Mouse (Mus musculus) embryonic stem cell, embryonic (primary cell): ENCODE data around the gene Acaa1a.

Source experiments
- CTCF ChIA-PET, 4 experiments: fragments of 300-600 bp in 2 of 4; fragments of 350-600 bp in 2 of 4; sonication (Branson Sonifier 250); formaldehyde crosslinking; loops; one replicate each; lab custom pipeline; 2022; ENCODE audit warnings: inconsistent platforms in 2 of 4; lab: Charles Lee
- POLR2A ChIA-PET, 4 experiments: fragments of 300-600 bp in 2 of 4; fragments of 350-600 bp in 2 of 4; sonication (Branson Sonifier 250); formaldehyde crosslinking; loops; one replicate each; lab custom pipeline; 2022; ENCODE audit warnings: antibody characterized with exemption in 4 of 4, inconsistent platforms in 1 of 4; lab: Charles Lee

The Acaa1a gene

DNA sequence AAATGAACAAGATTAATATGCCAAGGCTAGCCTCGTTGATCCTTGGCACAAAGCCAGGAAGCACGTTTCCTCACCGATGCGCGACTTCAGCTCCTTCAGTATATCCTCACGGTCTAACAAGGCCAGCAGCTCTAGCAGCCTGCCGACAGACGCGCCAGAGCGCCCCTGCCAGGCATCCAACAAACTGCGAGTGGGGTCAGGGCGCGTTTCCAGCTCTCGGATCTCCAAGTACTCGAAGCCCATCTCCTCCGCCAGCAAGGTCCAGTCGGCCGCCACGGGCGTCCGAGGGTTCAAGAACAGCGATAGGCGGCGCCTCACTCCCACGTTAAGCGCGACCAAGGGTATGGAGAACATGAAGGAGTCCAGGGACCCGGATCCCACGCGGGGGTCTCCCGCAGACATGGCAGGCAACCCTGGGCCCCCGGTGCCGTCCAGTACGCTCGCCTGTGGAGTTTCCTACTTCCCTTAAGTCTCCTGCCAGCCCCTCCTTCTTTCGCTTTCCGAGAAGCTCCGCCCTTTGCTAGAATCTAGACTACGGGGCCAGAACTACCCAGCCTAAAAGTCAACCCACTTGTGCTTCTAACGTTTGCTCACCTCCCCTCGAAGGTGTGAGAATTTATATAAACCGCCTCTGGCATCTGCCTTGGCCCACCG is at the start of gene Acaa1a:
Gene Acaa1a (plus strand): TSS at position 119 of the 654 bp plus-strand sequence.
- CTCF ChIA-PET: interaction anchor here in 3 of 4 experiments (0.7 to 4.6 kb wide), 9 partner anchors 9 to 232 kb away, joined by 3 to 24 read pairs (median 3); partner anchors contain the start of gene Oxsr1 (in 2 of the 3)
- POLR2A ChIA-PET: interaction anchor here in 3 of 4 experiments (0.6 to 4.2 kb wide), 27 partner anchors 9 to 237 kb away, joined by 3 to 158 read pairs (median 8); partner anchors contain the start of genes Acvr2b (in 3 of the 3), Oxsr1 (in 3 of the 3), Acaa1b (in 2 of the 3) and Dlec1 (in 1 of the 3)

DNA sequence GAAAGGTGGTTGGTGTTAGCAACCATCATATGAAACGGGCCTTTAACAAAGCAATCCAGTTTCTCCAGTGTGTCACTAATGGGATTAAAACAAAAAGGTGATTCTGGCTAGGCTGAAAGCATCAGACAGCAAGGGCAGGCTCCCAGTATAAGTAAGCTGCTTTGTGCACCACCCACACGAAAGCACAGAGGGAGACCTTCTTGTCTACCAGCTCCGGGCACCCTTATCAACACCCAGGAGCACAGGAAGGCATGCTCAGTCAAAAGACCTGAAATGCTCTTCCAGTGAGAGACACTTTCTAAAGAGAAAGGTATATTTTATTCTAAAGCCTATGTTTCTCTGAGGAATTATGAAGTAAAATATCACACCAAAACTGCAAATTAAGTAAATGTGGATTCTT is 48.7 kb upstream of the Acaa1a start:
- ChIA-PET CTCF (no interaction called here), POLR2A (interaction anchor here in 1 of 4 experiments (1.5 kb wide), 1 partner anchor 17 kb away, joined by 4 read pairs; no protein-coding TSS in a partner anchor)

DNA sequence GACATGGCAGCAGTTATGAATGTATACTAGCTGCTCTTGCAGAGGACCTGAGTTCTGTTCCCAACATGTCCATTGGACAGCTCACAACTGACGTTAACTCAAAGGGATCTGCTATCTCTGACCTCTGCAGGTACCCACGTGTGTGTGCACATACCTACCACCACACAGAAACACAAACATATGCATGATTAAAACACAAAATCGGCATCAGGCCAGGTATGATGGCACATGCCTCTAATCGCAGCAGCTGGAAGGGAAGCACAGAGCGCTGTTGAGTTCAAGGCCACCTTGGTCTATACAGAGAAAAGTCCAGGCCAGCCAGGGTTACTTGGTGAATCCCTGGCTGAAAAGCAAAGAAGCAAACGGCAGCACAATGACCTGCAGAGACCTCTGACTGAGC is 41.8 kb upstream of the Acaa1a start:
- CTCF ChIA-PET: no interaction called here

DNA sequence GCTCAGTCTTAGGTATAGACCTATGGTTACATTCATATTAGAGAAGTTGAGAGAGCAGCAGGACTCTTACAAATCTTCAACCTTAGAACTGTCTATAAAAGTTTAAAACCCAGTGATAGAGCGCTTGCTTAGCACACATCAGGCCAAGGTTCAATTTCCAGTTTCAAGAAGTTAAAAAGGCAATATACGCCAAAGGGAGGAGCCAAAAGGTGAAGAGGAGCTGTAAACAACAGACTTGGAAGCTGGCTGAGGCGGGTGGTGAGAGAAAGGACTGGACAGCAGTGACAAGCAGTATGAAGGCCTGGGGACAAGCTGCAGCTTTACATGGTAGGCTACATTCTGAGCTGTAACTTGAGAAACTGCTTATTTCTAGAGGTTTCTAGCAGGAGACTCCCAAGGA is 40.9 kb upstream of the Acaa1a start:
- CTCF ChIA-PET: interaction anchor here in 1 of 4 experiments (0.7 kb wide), 1 partner anchor 57 kb away, joined by 6 read pairs; no protein-coding TSS in a partner anchor
- POLR2A ChIA-PET: interaction anchor here (0.7 to 3.3 kb wide), 9 partner anchors 9 to 24 kb away, joined by 3 to 15 read pairs (median 3); no protein-coding TSS in a partner anchor

More for the DNA sequence above, 41.8 kb upstream of the Acaa1a start:
- POLR2A ChIA-PET: interaction anchor here in 3 of 4 experiments (0.5 to 3.3 kb wide), 11 partner anchors 8 to 77 kb away, joined by 3 to 15 read pairs (median 4); no protein-coding TSS in a partner anchor

DNA sequence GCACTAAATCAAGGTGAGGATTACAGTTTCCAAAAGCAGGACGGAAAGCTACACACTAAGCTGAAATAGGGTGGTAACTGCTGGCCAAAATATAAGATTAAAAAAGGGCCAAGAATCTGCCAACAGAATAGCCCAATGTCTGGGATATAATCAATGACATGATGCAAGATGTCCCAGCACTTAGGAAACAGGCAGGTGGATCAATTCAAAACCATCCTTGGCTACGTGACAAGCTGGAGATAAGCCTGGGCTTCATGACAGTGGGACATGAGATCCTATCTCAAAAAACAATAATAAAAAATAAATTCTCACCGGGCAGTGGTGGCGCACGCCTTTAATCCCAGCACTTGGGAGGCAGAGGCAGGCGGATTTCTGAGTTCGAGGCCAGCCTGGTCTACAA is 33.6 kb upstream of the Acaa1a start:
- POLR2A ChIA-PET: interaction anchor here (0.6 to 3.1 kb wide), 12 partner anchors 9 to 697 kb away, joined by 3 to 26 read pairs (median 7); partner anchors contain the start of genes Myd88 (in 1 of the 4) and Oxsr1 (in 1 of the 4)
- CTCF ChIA-PET: interaction anchor here in 2 of 4 experiments (0.5 to 0.7 kb wide), 2 partner anchors 46 to 125 kb away, joined by 3 to 4 read pairs; no protein-coding TSS in a partner anchor

GRCm38 (mm10) chr9:119309067-119309466 is 30.4 kb upstream of the Acaa1a start:
- ChIA-PET POLR2A (interaction anchor here in 1 of 4 experiments (1.1 to 2.1 kb wide), 2 partner anchors 12 kb away, joined by 4 to 7 read pairs; no protein-coding TSS in a partner anchor), CTCF (interaction anchor here in 1 of 4 experiments (1.2 to 1.4 kb wide), 2 partner anchors 13 to 43 kb away, joined by 4 to 5 read pairs; partner anchors contain the start of gene Oxsr1)

DNA sequence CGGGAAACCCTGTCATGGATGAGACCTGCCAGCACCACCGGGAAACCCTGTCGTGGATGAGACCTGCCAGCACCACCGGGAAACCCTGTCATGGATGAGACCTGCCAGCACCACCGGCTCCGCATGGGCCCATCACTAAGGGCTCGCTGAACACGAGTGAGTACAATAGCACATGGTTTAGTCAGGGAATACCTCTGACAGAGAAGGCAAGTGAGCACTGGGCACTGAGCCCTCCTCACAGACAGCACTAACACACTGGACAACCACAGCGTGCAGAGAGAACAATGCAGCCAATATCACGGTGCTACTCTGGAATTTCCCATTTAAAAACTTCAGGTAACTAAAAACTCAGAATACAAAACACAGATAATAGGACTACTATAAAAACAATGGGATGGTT is 26.4 kb upstream of the Acaa1a start:
- CTCF ChIA-PET: interaction anchor here in 2 of 4 experiments (0.6 to 0.7 kb wide), 3 partner anchors 89 to 551 kb away, joined by 4 to 6 read pairs (median 4); partner anchors contain the start of gene Acvr2b (in 1 of the 2)
- POLR2A ChIA-PET: interaction anchor here (0.6 to 3.1 kb wide), 10 partner anchors 9 to 1331 kb away, joined by 3 to 33 read pairs (median 4); partner anchors contain the start of genes Oxsr1 (in 2 of the 4) and Myd88 (in 1 of the 4)

DNA sequence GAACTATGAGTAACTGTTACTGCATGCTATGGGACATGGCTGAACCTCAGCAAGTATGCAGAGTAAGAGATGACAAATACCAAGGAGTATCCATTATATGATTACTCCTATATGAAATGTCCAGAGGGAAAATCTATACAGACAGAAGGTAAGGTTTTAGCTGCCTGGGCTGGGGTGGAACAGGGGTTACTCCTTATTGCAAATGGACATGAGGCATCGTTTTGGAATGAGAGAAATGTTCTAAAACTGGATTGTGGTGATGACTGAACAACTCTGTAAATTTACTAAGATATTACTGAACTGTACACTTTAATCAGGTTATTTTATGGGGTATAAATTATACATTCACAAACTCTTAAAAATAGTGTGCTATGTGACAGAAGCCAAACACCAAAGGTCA is 20.6 kb upstream of the Acaa1a start:
- ChIA-PET POLR2A (interaction anchor here in 1 of 4 experiments (1.4 to 2.9 kb wide), 3 partner anchors 8 to 20 kb away, joined by 3 to 17 read pairs (median 4); no protein-coding TSS in a partner anchor), CTCF (interaction anchor here in 1 of 4 experiments (2.7 kb wide), 1 partner anchor 33 kb away, joined by 13 read pairs; no protein-coding TSS in a partner anchor)

DNA sequence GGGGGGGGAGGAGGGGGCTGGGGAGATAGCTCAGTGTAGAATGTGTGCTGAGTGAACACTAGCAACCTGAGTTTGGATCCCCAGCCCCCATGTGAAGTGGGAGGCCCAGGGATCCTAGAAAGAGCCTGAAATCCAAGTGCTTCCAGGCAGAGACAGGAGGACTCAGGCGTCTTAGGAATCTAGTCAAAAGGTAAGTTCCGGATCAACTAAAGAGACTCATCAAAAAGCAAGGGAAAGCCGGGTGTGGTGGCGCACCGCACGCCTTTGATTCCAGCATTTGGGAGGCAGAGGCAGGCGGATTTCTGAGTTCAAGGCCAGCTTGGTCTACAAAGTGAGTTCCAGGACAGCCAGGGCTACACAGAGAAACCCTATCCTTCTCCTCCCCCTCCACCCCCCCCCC is 19.0 kb upstream of the Acaa1a start:
- ChIA-PET CTCF (interaction anchor here in 2 of 4 experiments (0.6 to 2.7 kb wide), 4 partner anchors 31 to 504 kb away, joined by 3 to 14 read pairs (median 9); no protein-coding TSS in a partner anchor), POLR2A (interaction anchor here in 3 of 4 experiments (0.6 to 5.9 kb wide), 66 partner anchors 8 to 814 kb away, joined by 3 to 158 read pairs (median 4); partner anchors contain the start of genes Acaa1a (in 3 of the 3), Acvr2b (in 3 of the 3), Myd88 (in 3 of the 3) and Dlec1 (in 1 of the 3))

GRCm38 (mm10) chr9:119320946-119321345 is 18.5 kb upstream of the Acaa1a start:
- CTCF ChIA-PET: interaction anchor here in 2 of 4 experiments (0.6 to 2.7 kb wide), 5 partner anchors 20 to 832 kb away, joined by 5 to 15 read pairs (median 13); partner anchors contain the start of genes Acaa1a (in 1 of the 2) and Myd88 (in 1 of the 2)

DNA sequence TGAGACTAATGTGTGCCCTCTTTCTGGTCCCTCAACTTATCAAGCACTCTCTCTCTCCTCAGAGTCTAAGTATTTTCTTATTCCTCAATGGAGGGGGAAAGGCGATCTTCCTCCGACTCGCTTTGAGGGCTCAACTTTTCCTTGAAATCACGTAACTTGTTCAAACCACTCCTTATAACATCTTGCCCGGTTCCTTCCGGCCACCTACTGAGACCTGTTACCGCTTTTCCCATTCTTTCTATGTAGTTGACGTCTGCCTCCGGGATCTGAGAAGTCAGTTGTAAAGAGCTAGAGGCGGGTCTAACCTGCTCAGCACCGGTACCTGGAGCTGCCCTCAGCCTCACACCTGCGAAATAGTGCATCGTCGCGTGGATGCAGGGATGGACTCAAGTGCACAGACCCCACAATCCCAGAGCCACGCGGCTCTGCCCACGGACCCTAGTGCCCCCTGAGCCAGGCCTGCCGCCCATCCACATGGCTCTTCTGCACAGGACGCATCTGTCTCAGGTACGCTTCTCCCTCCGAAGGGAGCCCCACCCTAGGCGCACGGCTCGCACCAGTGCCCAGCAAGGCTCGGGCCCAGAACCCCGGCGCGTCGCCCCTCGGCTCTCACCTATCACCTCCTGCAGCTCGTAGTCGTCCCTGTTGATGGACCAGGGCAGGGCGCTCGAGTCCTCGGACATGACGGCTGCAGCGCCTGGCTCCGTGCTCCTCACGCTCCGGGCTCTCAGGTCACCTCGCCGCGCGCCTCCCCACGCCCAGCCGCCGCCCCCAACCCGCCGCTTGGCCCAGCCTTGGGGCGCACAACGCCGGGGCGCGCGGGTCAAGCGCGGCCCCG is 17.9 kb upstream of the Acaa1a start:
- CTCF ChIA-PET: interaction anchor here in 3 of 4 experiments (0.5 to 2.7 kb wide), 5 partner anchors 19 to 833 kb away, joined by 3 to 15 read pairs (median 6); partner anchors contain the start of genes Acaa1a (in 1 of the 3) and Myd88 (in 1 of the 3)
- POLR2A ChIA-PET: interaction anchor here (0.7 to 5.9 kb wide), 87 partner anchors 8 to 972 kb away, joined by 3 to 158 read pairs (median 5); partner anchors contain the start of genes Myd88 (in 4 of the 4), Acaa1a (in 3 of the 4), Acvr2b (in 3 of the 4) and Exog (in 2 of the 4)

More at GRCm38 (mm10) chr9:119320946-119321345, 18.5 kb upstream of the Acaa1a start:
- POLR2A ChIA-PET: interaction anchor here (0.6 to 5.9 kb wide), 73 partner anchors 7 to 815 kb away, joined by 3 to 158 read pairs (median 4); partner anchors contain the start of genes Myd88 (in 4 of the 4), Acaa1a (in 3 of the 4), Acvr2b (in 3 of the 4) and Dlec1 (in 1 of the 4)

DNA sequence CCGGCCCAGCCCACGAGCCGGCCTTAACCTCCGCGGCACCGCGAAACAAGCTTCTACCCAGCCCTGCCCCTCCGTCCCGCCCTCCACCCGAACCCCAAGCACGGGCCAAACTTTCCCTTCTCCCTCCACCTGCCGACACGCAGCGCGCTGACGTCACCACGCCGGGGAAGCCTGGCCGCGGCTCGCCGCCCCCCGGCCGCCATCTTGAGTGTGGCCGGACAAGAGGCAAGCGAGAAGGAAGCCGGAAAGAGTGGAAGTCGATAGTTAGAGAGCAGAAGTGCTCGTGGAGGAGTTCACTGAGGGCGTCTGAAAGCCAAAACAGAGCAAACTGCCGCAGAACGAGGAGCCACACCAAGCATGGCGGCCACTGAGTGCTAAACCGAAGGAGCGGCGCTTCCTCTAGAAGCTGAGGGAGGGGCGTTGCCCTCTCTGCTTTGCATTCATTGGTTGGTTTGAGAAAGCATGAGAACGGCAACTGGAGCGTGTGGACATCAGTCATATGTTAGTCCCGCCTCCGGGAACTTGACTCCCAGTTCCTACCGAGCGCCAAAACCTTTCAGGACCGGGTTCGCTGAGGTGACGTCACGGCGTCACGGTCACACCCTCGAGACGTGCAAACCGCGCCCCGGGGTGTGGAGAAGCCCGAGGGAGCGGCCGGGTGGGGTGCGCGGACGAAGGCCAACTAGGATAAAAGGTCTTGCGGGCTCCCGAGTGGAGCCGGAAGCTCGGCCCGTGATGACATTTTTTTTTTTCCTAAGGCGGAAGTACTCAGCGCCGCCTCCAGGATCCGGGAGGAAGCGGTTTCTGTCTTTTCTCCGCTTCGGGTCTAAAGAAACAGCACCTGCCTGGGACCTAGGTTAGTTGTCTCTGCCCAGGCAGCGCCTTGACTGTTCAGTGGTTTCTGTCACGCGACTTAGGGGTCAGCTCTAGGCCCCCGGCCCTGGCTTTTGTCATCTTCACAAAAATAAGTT is 16.9 kb upstream of the Acaa1a start, which contains the start of gene Oxsr1:
Gene Oxsr1 (minus strand): TSS at position 139 of the 971 bp plus-strand sequence.
- ChIA-PET POLR2A (interaction anchor here (0.5 to 5.9 kb wide), 88 partner anchors 8 to 1442 kb away, joined by 3 to 158 read pairs (median 4); partner anchors contain the start of genes Myd88 (in 4 of the 4), Acaa1a (in 3 of the 4), Acvr2b (in 3 of the 4) and Acaa1b (in 1 of the 4)), CTCF (interaction anchor here (0.5 to 2.6 kb wide), 18 partner anchors 8 to 317 kb away, joined by 3 to 15 read pairs (median 3); partner anchors contain the start of genes Myd88 (in 3 of the 4), Acaa1a (in 2 of the 4) and Acvr2b (in 1 of the 4))

DNA sequence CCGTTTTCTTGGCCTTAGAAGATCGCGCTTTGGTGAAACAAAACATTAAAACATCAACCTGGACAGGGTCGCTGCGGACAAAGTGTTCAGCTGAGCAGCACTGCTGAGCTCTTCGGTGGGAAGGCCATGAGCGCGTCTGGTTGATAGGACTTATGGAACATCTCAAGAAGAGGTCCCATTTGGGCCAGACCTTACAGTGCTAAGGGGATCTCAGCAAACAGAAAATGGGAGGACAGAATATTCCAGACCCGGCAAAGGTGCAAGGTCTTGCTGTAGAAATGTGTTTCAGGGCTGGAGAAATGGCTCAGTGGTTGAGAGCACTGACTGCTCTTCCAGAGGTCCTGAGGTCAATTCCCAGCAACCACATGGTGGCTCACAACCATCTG is 16.2 kb upstream of the Acaa1a start:
- CTCF ChIA-PET: interaction anchor here (0.6 to 2.6 kb wide), 14 partner anchors 8 to 317 kb away, joined by 3 to 15 read pairs (median 3); partner anchors contain the start of genes Myd88 (in 3 of the 4), Acaa1a (in 2 of the 4) and Acvr2b (in 1 of the 4)
- POLR2A ChIA-PET: interaction anchor here (0.7 to 5.9 kb wide), 70 partner anchors 8 to 1442 kb away, joined by 3 to 158 read pairs (median 4); partner anchors contain the start of genes Myd88 (in 4 of the 4), Acaa1a (in 3 of the 4), Acvr2b (in 3 of the 4) and Acaa1b (in 1 of the 4)

GRCm38 (mm10) chr9:119324130-119324529 is 15.3 kb upstream of the Acaa1a start:
- CTCF ChIA-PET: interaction anchor here in 1 of 4 experiments (1.8 kb wide), 1 partner anchor 28 kb away, joined by 6 read pairs; no protein-coding TSS in a partner anchor
- POLR2A ChIA-PET: interaction anchor here in 2 of 4 experiments (0.7 to 5.9 kb wide), 11 partner anchors 10 to 1073 kb away, joined by 3 to 158 read pairs (median 7); partner anchors contain the start of genes Acaa1a (in 2 of the 2), Myd88 (in 2 of the 2), Acvr2b (in 1 of the 2) and Xylb (in 1 of the 2)

- POLR2A ChIA-PET: interaction anchor here in 2 of 4 experiments (3.1 to 3.2 kb wide), 2 partner anchors 12 kb away, joined by 16 to 17 read pairs; partner anchors contain the start of genes Acaa1a (in 2 of the 2) and Myd88 (in 2 of the 2)
- CTCF ChIA-PET: interaction anchor here in 1 of 4 experiments (1.1 kb wide), 1 partner anchor 13 kb away, joined by 3 read pairs; the partner anchor contains the start of gene Myd88
Measured at GRCm38 (mm10) chr9:119328488-119328887, 11.0 kb upstream of the Acaa1a start.
